Mouse (Mus musculus): ENCODE measurements around the gene Olfr282.
"Not testable (repeated sequence)": the region's sequence is repeated elsewhere in the genome, so short reads cannot be mapped to it uniquely, and the experiment has no call there.

The Olfr282 gene

GRCm38 (mm10) chr15:98430925-98431324 lies at the start of gene Olfr282:
TSS of gene Olfr282 (plus strand) at chr15:98431225.
- H3K4me1 ChIP-seq (replicated peaks; ENCODE audit: low read depth, low read length); H3K36me3 ChIP-seq (ENCODE audit: insufficient read depth, low read length); H3K9me3 ChIP-seq (ENCODE audit: low read length); H3K27me3 ChIP-seq (ENCODE audit: insufficient read depth, low read length); H3K4me3 ChIP-seq (replicated peaks; ENCODE audit: low read length): not testable (repeated sequence)

- Histone ChIP-seq H3K27me3 (ENCODE audit: insufficient read depth, low read length) (no peaks in the 10 kb centered on the region), H3K9me3 (ENCODE audit: low read length) (no peaks in the 10 kb centered on the region), H3K4me1 (replicated peaks; ENCODE audit: low read depth, low read length) (no peaks in the 10 kb centered on the region), H3K4me3 (replicated peaks; ENCODE audit: low read length) (0 out of 2 replicates have a peak overlapping the region, but pooled peaks have one; percentile 17), H3K36me3 (ENCODE audit: insufficient read depth, low read length) (no peaks in the 10 kb centered on the region)
- no peak for TF ChIP-seq CTCF (conservative IDR thresholded peaks at IDR 0.05; ENCODE audit: low read length)
- no peak for TF ChIP-seq POU5F1 (IDR thresholded peaks at IDR 0.05; ENCODE audit: borderline replicate concordance, low read length)
- TF ChIP-seq NANOG (IDR thresholded peaks at IDR 0.05; ENCODE audit: borderline replicate concordance, low read length) = no peak
Observed at GRCm38 (mm10) chr15:98387621-98388020, 43.4 kb upstream of the Olfr282 start.

GRCm38 (mm10) chr15:98389796-98390195 lies 41.2 kb upstream of the Olfr282 start:
- Histone ChIP-seq H3K4me1 (replicated peaks; ENCODE audit: low read depth, low read length) (no peaks in the 10 kb centered on the region), H3K27me3 (ENCODE audit: insufficient read depth, low read length) (no peaks in the 10 kb centered on the region), H3K9me3 (ENCODE audit: low read length) (0 out of 2 replicates have a peak, but pooled peaks cover 2% of the 10 kb centered on the region), H3K36me3 (ENCODE audit: insufficient read depth, low read length) (no peaks in the 10 kb centered on the region), H3K4me3 (replicated peaks; ENCODE audit: low read length) (no peak overlapping the region)
- no peak for TF ChIP-seq POU5F1 (IDR thresholded peaks at IDR 0.05; ENCODE audit: borderline replicate concordance, low read length)
- TF ChIP-seq CTCF (conservative IDR thresholded peaks at IDR 0.05; ENCODE audit: low read length) = peak; percentile 70
- TF ChIP-seq NANOG (IDR thresholded peaks at IDR 0.05; ENCODE audit: borderline replicate concordance, low read length) = no peak

GRCm38 (mm10) chr15:98391081-98391902 lies 39.7 kb upstream of the Olfr282 start:
- H3K36me3 ChIP-seq (ENCODE audit: insufficient read depth, low read length) = no peaks in the 10 kb centered on the region
- TF ChIP-seq CTCF (conservative IDR thresholded peaks at IDR 0.05; ENCODE audit: low read length) (no peak), NANOG (IDR thresholded peaks at IDR 0.05; ENCODE audit: borderline replicate concordance, low read length) (no peak), POU5F1 (IDR thresholded peaks at IDR 0.05; ENCODE audit: borderline replicate concordance, low read length) (no peak)
- no peak overlapping the region for H3K4me3 ChIP-seq (replicated peaks; ENCODE audit: low read length)
- no peaks in the 10 kb centered on the region for H3K27me3 ChIP-seq (ENCODE audit: insufficient read depth, low read length)
- H3K4me1 ChIP-seq (replicated peaks; ENCODE audit: low read depth, low read length) = no peaks in the 10 kb centered on the region
- H3K9me3 ChIP-seq (ENCODE audit: low read length) = peaks cover 8% of the 10 kb centered on the region

GRCm38 (mm10) chr15:98391903-98392187 lies 39.2 kb upstream of the Olfr282 start:
- no peak for TF ChIP-seq CTCF (conservative IDR thresholded peaks at IDR 0.05; ENCODE audit: low read length)
- TF ChIP-seq NANOG (IDR thresholded peaks at IDR 0.05; ENCODE audit: borderline replicate concordance, low read length) = no peak
- no peak for TF ChIP-seq POU5F1 (IDR thresholded peaks at IDR 0.05; ENCODE audit: borderline replicate concordance, low read length)
- H3K27me3 ChIP-seq (ENCODE audit: insufficient read depth, low read length) = no peaks in the 10 kb centered on the region
- H3K36me3 ChIP-seq (ENCODE audit: insufficient read depth, low read length) = no peaks in the 10 kb centered on the region
- no peaks in the 10 kb centered on the region for H3K4me1 ChIP-seq (replicated peaks; ENCODE audit: low read depth, low read length)
- peaks cover 8% of the 10 kb centered on the region for H3K9me3 ChIP-seq (ENCODE audit: low read length)
- no peak overlapping the region for H3K4me3 ChIP-seq (replicated peaks; ENCODE audit: low read length)

- Histone ChIP-seq H3K4me3 (replicated peaks; ENCODE audit: low read length) (no peak overlapping the region), H3K9me3 (ENCODE audit: low read length) (peaks cover 8% of the 10 kb centered on the region), H3K27me3 (ENCODE audit: insufficient read depth, low read length) (no peaks in the 10 kb centered on the region; the same call in 1 of the 2 replicates), H3K4me1 (replicated peaks; ENCODE audit: low read depth, low read length) (no peaks in the 10 kb centered on the region), H3K36me3 (ENCODE audit: insufficient read depth, low read length) (no peaks in the 10 kb centered on the region)
- TF ChIP-seq NANOG (IDR thresholded peaks at IDR 0.05; ENCODE audit: borderline replicate concordance, low read length) = no peak
- no peak for TF ChIP-seq CTCF (conservative IDR thresholded peaks at IDR 0.05; ENCODE audit: low read length)
- TF ChIP-seq POU5F1 (IDR thresholded peaks at IDR 0.05; ENCODE audit: borderline replicate concordance, low read length) = no peak
Observed at GRCm38 (mm10) chr15:98397136-98397535, 33.9 kb upstream of the Olfr282 start.

- Histone ChIP-seq H3K4me1 (replicated peaks; ENCODE audit: low read depth, low read length) (no peaks in the 10 kb centered on the region), H3K4me3 (replicated peaks; ENCODE audit: low read length) (no peak overlapping the region)
- TF ChIP-seq CTCF (conservative IDR thresholded peaks at IDR 0.05; ENCODE audit: low read length) (no peak), NANOG (IDR thresholded peaks at IDR 0.05; ENCODE audit: borderline replicate concordance, low read length) (no peak), POU5F1 (IDR thresholded peaks at IDR 0.05; ENCODE audit: borderline replicate concordance, low read length) (no peak)
Observed at GRCm38 (mm10) chr15:98402356-98402755, 28.7 kb upstream of the Olfr282 start.

GRCm38 (mm10) chr15:98408406-98409060 lies 22.5 kb upstream of the Olfr282 start:
- TF ChIP-seq POU5F1 (IDR thresholded peaks at IDR 0.05; ENCODE audit: borderline replicate concordance, low read length) (no peak), CTCF (conservative IDR thresholded peaks at IDR 0.05; ENCODE audit: low read length) (peak; percentile 26), NANOG (IDR thresholded peaks at IDR 0.05; ENCODE audit: borderline replicate concordance, low read length) (no peak)
- no peaks in the 10 kb centered on the region for H3K36me3 ChIP-seq (ENCODE audit: insufficient read depth, low read length)
- H3K4me1 ChIP-seq (replicated peaks; ENCODE audit: low read depth, low read length) = no peaks in the 10 kb centered on the region
- H3K27me3 ChIP-seq (ENCODE audit: insufficient read depth, low read length) = no peaks in the 10 kb centered on the region; the same call in 1 of the 2 replicates
- peaks cover 16% of the 10 kb centered on the region for H3K9me3 ChIP-seq (ENCODE audit: low read length)
- H3K4me3 ChIP-seq (replicated peaks; ENCODE audit: low read length) = no peak overlapping the region

More at GRCm38 (mm10) chr15:98402356-98402755, 28.7 kb upstream of the Olfr282 start:
- H3K27me3 ChIP-seq (ENCODE audit: insufficient read depth, low read length) = no peaks in the 10 kb centered on the region; the same call in 1 of the 2 replicates
- no peaks in the 10 kb centered on the region for H3K36me3 ChIP-seq (ENCODE audit: insufficient read depth, low read length)
- H3K9me3 ChIP-seq (ENCODE audit: low read length) = no peaks in the 10 kb centered on the region

All from E14TG2a.4 (cell line).